Mouse (Mus musculus) right cerebral cortex, postnatal 10 days (tissue): ENCODE measurements at regions not wholly inside any gene's neighbourhood (a gene's known extent, or its start where the extent isn't known, plus 50 kb on each side); places are given as distances from the start of the nearest gene placed in this dataset.

ENCODE experiments used
- DNase-seq, 2 experiments: peaks; one replicate each; pipeline ENCODE4 v3.0.0; 2021; ENCODE audit warnings: low spot score in 2 of 2

- no peak for DNase-seq
Measured at GRCm38 (mm10) chr2:50538068-50538467, 241.5 kb upstream of the Mmadhc start.

GRCm38 (mm10) chr2:50535085-50535878, 238.7 kb upstream of the Mmadhc start:
- DNase-seq: no peak

- DNase-seq: no peak
Measured at GRCm38 (mm10) chr2:50533702-50534101, 237.1 kb upstream of the Mmadhc start.

GRCm38 (mm10) chr2:50527425-50527824, 230.8 kb upstream of the Mmadhc start:
- DNase-seq: no peak

GRCm38 (mm10) chr2:50524838-50525615, 228.4 kb upstream of the Mmadhc start:
- no peak for DNase-seq

GRCm38 (mm10) chr2:50520169-50520568, 223.6 kb upstream of the Mmadhc start:
- DNase-seq: no peak

- no peak for DNase-seq
Measured at GRCm38 (mm10) chr2:50519129-50519504, 222.5 kb upstream of the Mmadhc start.

GRCm38 (mm10) chr2:50518371-50519128, 221.9 kb upstream of the Mmadhc start:
- DNase-seq: no peak

GRCm38 (mm10) chr2:50513276-50513675, 216.7 kb upstream of the Mmadhc start:
- no peak for DNase-seq

GRCm38 (mm10) chr2:50498713-50499112, 202.1 kb upstream of the Mmadhc start:
- no peak for DNase-seq

- no peak for DNase-seq
Measured at GRCm38 (mm10) chr2:50496057-50496433, 199.4 kb upstream of the Mmadhc start.

GRCm38 (mm10) chr2:50495141-50496056, 198.8 kb upstream of the Mmadhc start:
- DNase-seq: no peak

- DNase-seq: no peak
Measured at GRCm38 (mm10) chr2:50493597-50494335, 197.2 kb upstream of the Mmadhc start.

GRCm38 (mm10) chr2:50463799-50464198, 167.2 kb upstream of the Mmadhc start:
- no peak for DNase-seq

- DNase-seq: no peak
Measured at GRCm38 (mm10) chr2:50462378-50462777, 165.8 kb upstream of the Mmadhc start.

- no peak for DNase-seq
Measured at GRCm38 (mm10) chr2:50456654-50457053, 160.1 kb upstream of the Mmadhc start.

GRCm38 (mm10) chr2:50448117-50448516, 151.5 kb upstream of the Mmadhc start:
- no peak for DNase-seq

GRCm38 (mm10) chr2:50445963-50446485, 149.4 kb upstream of the Mmadhc start:
- peak in 1 of 2 experiments; percentile 41 for DNase-seq

- no peak for DNase-seq
Measured at GRCm38 (mm10) chr2:50440333-50440732, 143.7 kb upstream of the Mmadhc start.

GRCm38 (mm10) chr2:50433166-50433565, 136.6 kb upstream of the Mmadhc start:
- no peak for DNase-seq
